Mouse (Mus musculus) midbrain, embryonic 13.5 days (tissue): ENCODE results near the gene Gm6525. TPM values are rescaled to one million over a fixed set of nuclear protein-coding genes. Genes with fewer than 3 reads are reported as not detected.

Experiments
- ATAC-seq: fragments of 200-750 bp; cut with Nextera tagmentation; 2 replicates; pipeline ENCODE4 v1.8.0; 2017; ENCODE audit warnings: mild to moderate bottlenecking, moderate TSS enrichment, moderate library complexity
- H3K27ac ChIP-seq: fragments of 300-500 bp; sonication (generic); 2 replicates; pipeline ENCODE4 v1.5.1; 2015; ENCODE audit warnings: inconsistent platforms, mild to moderate bottlenecking, moderate library complexity
- H3K27me3 ChIP-seq: fragments of 300-500 bp; sonication (generic); 2 replicates; pipeline ENCODE4 v1.6.1; 2015; ENCODE audit warnings: mild to moderate bottlenecking, inconsistent platforms
- H3K36me3 ChIP-seq: fragments of 300-500 bp; sonication (generic); 2 replicates; pipeline ENCODE4 v1.6.1; 2015; ENCODE audit warnings: mild to moderate bottlenecking, inconsistent platforms
- H3K4me1 ChIP-seq: fragments of 300-500 bp; sonication (generic); replicated peaks from 2 replicates; pipeline ENCODE4 v1.6.1; 2015; ENCODE audit warnings: inconsistent platforms
- H3K4me2 ChIP-seq: fragments of 300-500 bp; sonication (generic); replicated peaks from 2 replicates; pipeline ENCODE4 v1.6.1; 2015; ENCODE audit warnings: moderate library complexity, mild to moderate bottlenecking, inconsistent platforms
- H3K4me3 ChIP-seq: fragments of 300-500 bp; sonication (generic); replicated peaks from 2 replicates; pipeline ENCODE4 v1.5.1; 2015; ENCODE audit warnings: mild to moderate bottlenecking, inconsistent platforms
- H3K9ac ChIP-seq: fragments of 300-500 bp; sonication (generic); replicated peaks from 2 replicates; pipeline ENCODE4 v1.6.1; 2015; ENCODE audit warnings: mild to moderate bottlenecking, inconsistent platforms
- H3K9me3 ChIP-seq: fragments of 300-500 bp; sonication (generic); 2 replicates; pipeline ENCODE4 v1.6.1; 2016; ENCODE audit warnings: mild to moderate bottlenecking, inconsistent platforms
- WGBS: fragments of 180-500 bp; shearing (Covaris S2); methylation state at CpG from one replicate; pipeline ENCODE4 v1.1.7; 2015; 5-methylcytosine and 5-hydroxymethylcytosine counted together
- polyA plus RNA-seq: library from polyadenylated mRNA; unstranded; fragments of >200 nt; fragmentation: Nextera tagmentation; extraction: Ambion mirVana; gene quantifications from 2 replicates; pipeline ENCODE4 v1.2.1, GENCODE M21; 2015

Gm6525 gene
- polyA plus RNA-seq, 1 experiment from 2014 or later = 3.8 TPM

DNA sequence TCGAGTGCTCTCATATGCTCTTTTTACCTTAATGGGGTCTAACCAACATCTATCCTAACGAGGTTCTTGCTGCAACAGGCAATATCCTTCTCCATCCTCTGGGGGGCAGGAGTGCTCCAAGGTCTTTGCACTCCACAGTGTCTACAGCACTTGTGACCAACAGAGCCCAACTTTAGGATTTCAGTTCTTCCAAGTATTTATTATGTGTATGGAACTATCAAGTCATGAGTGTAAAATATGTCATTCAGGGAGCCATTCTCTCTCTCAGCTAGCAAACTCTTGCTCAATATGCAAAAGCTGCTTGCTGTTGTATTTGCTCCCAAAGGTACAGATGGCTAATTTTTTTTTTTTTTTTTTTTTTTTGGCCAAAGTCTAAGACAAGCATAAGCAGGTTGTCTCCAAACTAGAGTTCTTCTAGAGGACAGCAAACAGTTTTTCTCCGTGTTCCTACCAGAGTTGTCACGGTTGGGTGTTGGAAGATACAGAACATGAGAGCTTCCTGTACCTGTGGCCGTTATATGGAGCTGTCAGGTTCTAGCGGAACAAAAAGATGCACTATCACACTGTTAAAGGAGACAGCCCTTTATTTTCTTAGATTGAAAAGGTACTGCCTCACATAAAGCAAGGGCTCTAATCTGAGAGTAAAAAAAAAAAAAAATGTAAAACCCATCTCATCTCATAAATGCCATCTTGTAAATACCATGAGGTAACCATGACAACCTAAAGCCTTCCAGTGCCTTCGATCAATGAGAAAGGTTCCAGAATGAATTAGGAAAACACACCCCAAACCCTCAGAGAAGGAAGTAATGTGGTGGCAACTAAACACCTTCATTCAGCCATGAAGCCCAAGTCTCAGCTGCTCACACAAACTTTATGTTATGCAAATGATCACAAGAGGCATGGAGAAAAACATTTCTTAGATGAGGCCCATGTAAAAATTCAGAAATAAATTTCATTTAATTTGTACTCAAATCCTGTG is 1.7 kb downstream of the Gm6525 start:
- peaks cover 53% of the 10 kb centered on the region for H3K36me3 ChIP-seq
- ATAC-seq = peak; percentile 85
- 43% methylated on average over 7 of the region's 7 CpGs for WGBS
- H3K27me3 ChIP-seq = no peaks in the 10 kb centered on the region
- H3K9ac ChIP-seq = no peak overlapping the region
- no peak overlapping the region for H3K4me2 ChIP-seq
- H3K4me3 ChIP-seq = no peak overlapping the region
- H3K4me1 ChIP-seq = peaks cover 9% of the 10 kb centered on the region
- no peaks in the 10 kb centered on the region for H3K9me3 ChIP-seq
- no peak overlapping the region for H3K27ac ChIP-seq

DNA sequence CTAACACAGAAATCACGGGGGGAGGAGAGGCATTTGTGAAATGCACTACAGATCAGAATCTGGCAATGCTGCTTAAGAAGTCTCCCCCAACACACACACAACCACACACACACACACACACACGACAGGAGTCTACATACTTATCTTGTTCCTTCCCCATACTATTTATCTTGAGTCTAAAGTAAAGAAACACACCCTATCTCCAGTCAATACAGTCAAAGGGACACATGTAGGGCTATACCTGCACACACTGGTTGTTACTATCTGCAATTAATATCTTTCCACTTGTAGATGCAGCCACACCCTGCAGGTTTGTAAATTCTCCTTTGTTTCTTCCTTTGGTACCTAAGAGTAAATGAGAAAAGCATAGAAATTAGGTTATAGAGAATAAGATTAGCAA is 3.9 kb downstream of the Gm6525 start:
- H3K4me2 ChIP-seq = no peak overlapping the region
- H3K27me3 ChIP-seq = no peaks in the 10 kb centered on the region
- ATAC-seq = no peak
- H3K9ac ChIP-seq = no peak overlapping the region
- WGBS = 82% methylated on average over 2 of the region's 2 CpGs
- no peaks in the 10 kb centered on the region for H3K9me3 ChIP-seq
- H3K36me3 ChIP-seq = peaks cover 32% of the 10 kb centered on the region
- no peak overlapping the region for H3K27ac ChIP-seq
- H3K4me3 ChIP-seq = no peak overlapping the region
- peaks cover 21% of the 10 kb centered on the region for H3K4me1 ChIP-seq

DNA sequence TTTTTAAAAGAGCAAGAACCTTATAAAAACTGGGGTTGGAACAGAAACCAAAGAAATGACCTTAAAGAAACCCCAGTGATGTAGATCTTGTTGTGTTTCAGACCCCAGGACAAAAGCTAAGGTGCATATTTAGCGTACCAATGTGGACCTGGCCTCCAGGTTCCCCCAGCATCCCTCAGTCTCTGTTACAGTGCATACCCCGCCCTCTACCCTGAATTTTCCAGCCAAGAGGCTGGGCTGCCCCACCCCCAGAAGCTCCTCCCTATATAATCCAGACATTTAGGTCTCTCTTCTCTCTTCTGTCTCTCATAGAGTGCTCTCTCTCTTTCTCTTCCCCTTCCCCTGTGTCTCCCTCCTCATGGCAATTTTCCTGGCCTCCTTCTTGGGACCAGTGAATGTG is 6.4 kb downstream of the Gm6525 start:
- Histone ChIP-seq H3K27ac (peak overlapping the region; percentile 16; the same call in 1 of the 2 replicates), H3K4me2 (no peak overlapping the region), H3K4me3 (no peak overlapping the region), H3K27me3 (no peaks in the 10 kb centered on the region), H3K4me1 (peaks cover 21% of the 10 kb centered on the region), H3K36me3 (peaks cover 23% of the 10 kb centered on the region), H3K9me3 (0 out of 2 replicates have a peak, but pooled peaks cover 3% of the 10 kb centered on the region), H3K9ac (no peak overlapping the region)
- no peak for ATAC-seq
- 68% methylated on average over 2 of the region's 2 CpGs for WGBS

DNA sequence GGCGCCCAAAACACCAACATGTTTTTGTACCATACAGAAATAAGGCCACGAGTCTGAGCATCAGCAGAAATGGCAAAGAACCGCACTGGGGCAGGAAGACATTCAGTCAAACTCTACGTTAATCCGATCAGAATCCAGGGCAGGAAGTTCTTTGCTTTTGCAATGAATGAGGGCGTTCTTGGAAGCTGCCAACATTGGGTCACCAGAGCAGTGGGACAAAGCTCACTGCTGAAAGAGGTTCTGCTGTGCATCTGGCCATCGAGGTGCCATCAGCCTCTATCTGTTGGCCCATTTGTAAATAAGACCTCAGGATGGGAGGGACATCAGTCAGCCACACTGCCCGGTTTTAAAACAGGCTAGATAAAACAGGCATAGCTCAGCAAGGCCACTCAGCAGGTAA is 7.2 kb downstream of the Gm6525 start:
- H3K27ac ChIP-seq = peak overlapping the region; percentile 16; the same call in 1 of the 2 replicates
- WGBS = 18% methylated on average over 8 of the region's 8 CpGs

GRCm38 (mm10) chr3:84181717-84182116 is 7.8 kb downstream of the Gm6525 start:
- H3K36me3 ChIP-seq = peaks cover 27% of the 10 kb centered on the region
- peaks cover 18% of the 10 kb centered on the region for H3K4me1 ChIP-seq
- peak overlapping the region; percentile 14; the same call in 1 of the 2 replicates for H3K27ac ChIP-seq
- no peak overlapping the region for H3K4me2 ChIP-seq
- no peak overlapping the region for H3K9ac ChIP-seq
- H3K4me3 ChIP-seq = no peak overlapping the region
- 0 out of 2 replicates have a peak, but pooled peaks cover 3% of the 10 kb centered on the region for H3K9me3 ChIP-seq
- ATAC-seq = no peak
- WGBS = 16% methylated on average over 4 of the region's 4 CpGs
- no peaks in the 10 kb centered on the region for H3K27me3 ChIP-seq

More for the DNA sequence above, 7.2 kb downstream of the Gm6525 start:
- Histone ChIP-seq H3K9ac (no peak overlapping the region), H3K4me2 (no peak overlapping the region), H3K4me3 (no peak overlapping the region), H3K4me1 (peaks cover 21% of the 10 kb centered on the region), H3K9me3 (0 out of 2 replicates have a peak, but pooled peaks cover 3% of the 10 kb centered on the region), H3K27me3 (no peaks in the 10 kb centered on the region), H3K36me3 (peaks cover 31% of the 10 kb centered on the region)
- ATAC-seq = no peak

GRCm38 (mm10) chr3:84189629-84190173 is 15.8 kb downstream of the Gm6525 start:
- ATAC-seq = no peak
- Histone ChIP-seq H3K9ac (no peak overlapping the region), H3K27me3 (no peaks in the 10 kb centered on the region), H3K4me2 (no peak overlapping the region), H3K4me1 (peaks cover 19% of the 10 kb centered on the region), H3K27ac (no peak overlapping the region), H3K4me3 (no peak overlapping the region), H3K9me3 (0 out of 2 replicates have a peak, but pooled peaks cover 3% of the 10 kb centered on the region), H3K36me3 (peaks cover 73% of the 10 kb centered on the region)
- WGBS = 74% methylated on average over 10 of the region's 10 CpGs

- no peak overlapping the region; the same call in 1 of the 2 replicates for H3K27ac ChIP-seq
- 25% methylated on average over 41 of the region's 41 CpGs for WGBS
- H3K4me2 ChIP-seq = peak overlapping the region; percentile 23; the same call in 1 of the 2 replicates
- peaks cover 73% of the 10 kb centered on the region for H3K36me3 ChIP-seq
- H3K4me3 ChIP-seq = no peak overlapping the region
- no peaks in the 10 kb centered on the region for H3K9me3 ChIP-seq
- H3K9ac ChIP-seq = no peak overlapping the region
- peaks cover 19% of the 10 kb centered on the region for H3K4me1 ChIP-seq
- no peaks in the 10 kb centered on the region for H3K27me3 ChIP-seq
- ATAC-seq = peak; percentile 75
Measured at GRCm38 (mm10) chr3:84190513-84191061, 16.7 kb downstream of the Gm6525 start.

GRCm38 (mm10) chr3:84191141-84191881 is 17.4 kb downstream of the Gm6525 start:
- ATAC-seq = peak; percentile 34; the same call in 1 of the 2 replicates
- Histone ChIP-seq H3K9me3 (no peaks in the 10 kb centered on the region), H3K36me3 (peaks cover 74% of the 10 kb centered on the region), H3K27ac (no peak overlapping the region; the same call in 1 of the 2 replicates), H3K4me1 (peaks cover 19% of the 10 kb centered on the region), H3K27me3 (no peaks in the 10 kb centered on the region), H3K4me3 (no peak overlapping the region), H3K4me2 (0 out of 2 replicates have a peak overlapping the region, but pooled peaks have one; percentile 23), H3K9ac (no peak overlapping the region)
- WGBS = 53% methylated on average over 21 of the region's 21 CpGs

GRCm38 (mm10) chr3:84193881-84194280 is 20.0 kb downstream of the Gm6525 start:
- ATAC-seq = no peak
- Histone ChIP-seq H3K36me3 (peaks cover 84% of the 10 kb centered on the region), H3K4me1 (peaks cover 19% of the 10 kb centered on the region), H3K4me3 (no peak overlapping the region), H3K27me3 (no peaks in the 10 kb centered on the region), H3K9me3 (no peaks in the 10 kb centered on the region), H3K9ac (no peak overlapping the region), H3K4me2 (no peak overlapping the region), H3K27ac (no peak overlapping the region)
- 64% methylated on average over 4 of the region's 4 CpGs for WGBS

- ATAC-seq = no peak
- no peaks in the 10 kb centered on the region for H3K27me3 ChIP-seq
Measured at GRCm38 (mm10) chr3:84198229-84198628, 24.3 kb downstream of the Gm6525 start.

GRCm38 (mm10) chr3:84199516-84199915 is 25.6 kb downstream of the Gm6525 start:
- Histone ChIP-seq H3K4me3 (no peak overlapping the region), H3K27me3 (no peaks in the 10 kb centered on the region), H3K9ac (no peak overlapping the region), H3K36me3 (peaks cover 48% of the 10 kb centered on the region), H3K9me3 (no peaks in the 10 kb centered on the region), H3K4me2 (no peak overlapping the region), H3K27ac (no peak overlapping the region), H3K4me1 (peaks cover 15% of the 10 kb centered on the region)
- WGBS = 94% methylated on average over 9 of the region's 9 CpGs
- no peak for ATAC-seq

More at GRCm38 (mm10) chr3:84198229-84198628, 24.3 kb downstream of the Gm6525 start:
- WGBS = 94% methylated on average over 3 of the region's 3 CpGs
- Histone ChIP-seq H3K4me1 (peaks cover 15% of the 10 kb centered on the region), H3K27ac (no peak overlapping the region), H3K4me2 (no peak overlapping the region), H3K9me3 (no peaks in the 10 kb centered on the region), H3K36me3 (peaks cover 56% of the 10 kb centered on the region), H3K4me3 (no peak overlapping the region), H3K9ac (no peak overlapping the region)
